Mouse (Mus musculus) liver, embryonic 11.5 days (tissue): ENCODE data around the gene Tmem201. TPM values are rescaled to one million over a fixed set of nuclear protein-coding genes. Genes with fewer than 3 reads are reported as not detected.

Source experiments
- ATAC-seq: fragments of 200-750 bp; cut with Nextera tagmentation; replicated peaks from 2 replicates; pipeline ENCODE4 v1.8.0; 2017; ENCODE audit warnings: moderate number of reproducible peaks, mild to moderate bottlenecking, moderate TSS enrichment, moderate library complexity; ENCODE audit not compliant: low FRiP score
- DNase-seq: peaks from one replicate; pipeline ENCODE4 v3.0.0-alpha.2; 2017; ENCODE audit warnings: low spot score
- H3K27ac ChIP-seq: fragments of 300-500 bp; sonication (generic); 2 replicates; pipeline ENCODE4 v1.5.1; 2014; ENCODE audit warnings: mild to moderate bottlenecking, low read depth, low read length, control low read depth
- H3K27me3 ChIP-seq: fragments of 300-500 bp; sonication (generic); replicated peaks from 2 replicates; pipeline ENCODE4 v1.6.1; 2014; ENCODE audit warnings: low read length, mixed read lengths; ENCODE audit not compliant: control insufficient read depth, insufficient read depth
- H3K36me3 ChIP-seq: fragments of 300-500 bp; sonication (generic); 2 replicates; pipeline ENCODE4 v1.6.1; 2014; ENCODE audit warnings: mild to moderate bottlenecking, low read length, moderate library complexity, mixed read lengths; ENCODE audit not compliant: control insufficient read depth, insufficient read depth
- H3K4me1 ChIP-seq: fragments of 300-500 bp; sonication (generic); replicated peaks from 2 replicates; pipeline ENCODE4 v1.6.1; 2014; ENCODE audit warnings: low read length, mixed read lengths; ENCODE audit not compliant: control insufficient read depth, insufficient read depth
- H3K4me2 ChIP-seq: fragments of 300-500 bp; sonication (generic); 2 replicates; pipeline ENCODE4 v1.6.1; 2014; ENCODE audit warnings: mild to moderate bottlenecking, control low read depth, moderate library complexity
- H3K4me3 ChIP-seq: fragments of 300-500 bp; sonication (generic); 2 replicates; pipeline ENCODE4 v1.5.1; 2014; ENCODE audit warnings: low read depth, low read length, control low read depth
- H3K9ac ChIP-seq: fragments of 300-500 bp; sonication (generic); 2 replicates; pipeline ENCODE4 v1.6.1; 2014; ENCODE audit warnings: low read depth, low read length, control low read depth
- H3K9me3 ChIP-seq: fragments of 300-500 bp; sonication (generic); 2 replicates; pipeline ENCODE4 v1.6.1; 2016; ENCODE audit warnings: low read length, inconsistent platforms, mixed read lengths; ENCODE audit not compliant: control insufficient read depth
- WGBS: fragments of 180-500 bp; shearing (Covaris S2); extraction: QIAGEN DNeasy Blood & Tissue Kit; methylation state at CpG from one replicate; pipeline ENCODE4 v1.1.7; 2014; 5-methylcytosine and 5-hydroxymethylcytosine counted together
- polyA plus RNA-seq: library from polyadenylated mRNA; unstranded; fragments of >200 nt; fragmentation: Nextera tagmentation; extraction: Ambion mirVana; gene quantifications from 2 replicates; pipeline ENCODE4 v1.2.1, GENCODE M21; 2014

Tmem201 gene
- polyA plus RNA-seq, 1 experiment from 2014 or later = 16.8 TPM

GRCm38 (mm10) chr4:149671175-149671574 lies 66.7 kb downstream of the Tmem201 start:
- no peak for DNase-seq
- WGBS = 97% methylated on average over 6 of the region's 6 CpGs

DNA sequence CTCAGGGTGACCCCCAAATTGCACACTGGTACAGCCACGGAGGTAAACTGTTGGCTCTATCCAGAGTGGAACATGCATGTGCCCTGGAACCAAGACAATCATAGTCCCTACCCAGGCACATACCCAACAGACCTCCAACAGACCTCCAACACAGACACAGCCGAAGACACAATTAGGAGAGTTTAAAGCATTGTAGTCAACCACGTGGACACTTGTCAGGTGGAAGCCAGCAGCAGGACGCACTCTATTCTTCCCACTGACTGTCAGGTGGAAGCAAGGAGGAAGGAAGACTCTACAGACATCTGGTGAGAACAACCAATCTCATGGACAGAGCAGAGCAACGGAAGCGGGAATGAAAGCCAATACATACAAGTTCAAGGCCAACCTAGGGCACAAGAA lies 72.2 kb downstream of the Tmem201 start:
- WGBS = 76% methylated on average over 6 of the region's 6 CpGs
- DNase-seq (no peak), ATAC-seq (no peak)
- H3K9ac ChIP-seq = no peak overlapping the region
- H3K27me3 ChIP-seq = no peaks in the 10 kb centered on the region
- no peak overlapping the region for H3K4me2 ChIP-seq
- no peak overlapping the region for H3K27ac ChIP-seq
- H3K4me3 ChIP-seq = no peak overlapping the region
- H3K9me3 ChIP-seq = no peaks in the 10 kb centered on the region
- peaks cover 18% of the 10 kb centered on the region for H3K4me1 ChIP-seq
- no peaks in the 10 kb centered on the region for H3K36me3 ChIP-seq

More at GRCm38 (mm10) chr4:149671175-149671574, 66.7 kb downstream of the Tmem201 start:
- no peaks in the 10 kb centered on the region for H3K36me3 ChIP-seq
- H3K27me3 ChIP-seq = peaks cover 9% of the 10 kb centered on the region
- no peaks in the 10 kb centered on the region for H3K9me3 ChIP-seq
- H3K4me2 ChIP-seq = no peak overlapping the region
- no peak overlapping the region for H3K9ac ChIP-seq
- H3K4me1 ChIP-seq = peaks cover 6% of the 10 kb centered on the region; the same call in 1 of the 2 replicates
- no peak overlapping the region for H3K27ac ChIP-seq
- no peak overlapping the region for H3K4me3 ChIP-seq
- ATAC-seq = no peak

Other genes starting within 250 kb of the Tmem201 start
- 21.4 and 24.6 TPM in 2 replicates for gene Ctnnbip1, start 219.8 kb downstream of the Tmem201 start, polyA plus RNA-seq
- 7.8 and 7.9 TPM in 2 replicates for gene Clstn1, start 151.6 kb downstream of the Tmem201 start, polyA plus RNA-seq
- 12.6 and 12.9 TPM in 2 replicates for gene Pik3cd, start 35.5 kb downstream of the Tmem201 start, polyA plus RNA-seq
- 21.9 and 23.2 TPM in 2 replicates for gene Slc25a33, start 36.2 kb upstream of the Tmem201 start, polyA plus RNA-seq
- gene Spsb1, start 217.0 kb upstream of the Tmem201 start, polyA plus RNA-seq = 2.9 and 3.1 TPM in 2 replicates